Comparison of ENCODE assay signal across 22 mouse cellular contexts in genomic region chr9:62694054-62694453, GRCm38 (mm10). TPM values are rescaled to one million over a fixed set of nuclear protein-coding genes. Genes with fewer than 3 reads are reported as not detected.
DNase-seq lines count a peak whose midpoint lies in the region; ATAC-seq lines count a peak whose summit lies in the region.
"Had no signal": no experiment of that assay in that cellular context is flagged by ENCODE, and none has a peak within 500 bp of the region (broad histone marks: within the 10 kb centered on the region; RNA-seq: fewer than 3 reads in every experiment).

No protein-coding gene starts in this region.

- ATAC-seq in forebrain, embryonic 11.5 days (replicated peaks; ENCODE audit: low FRiP score), result no peak
- ATAC-seq: forebrain, embryonic 13.5 days; intestine, embryonic 16.5 days; liver, postnatal 0 days had no signal

- no peak overlapping the region for H3K4me3 ChIP-seq in heart, embryonic 10.5 days
- H3K4me3 ChIP-seq in forebrain, embryonic 11.5 days (ENCODE audit: low read depth, low read length), result no peak overlapping the region
- H3K4me3 ChIP-seq: embryonic facial prominence, embryonic 15.5 days; forebrain, embryonic 13.5 days; heart, embryonic 15.5 days; layer of hippocampus, adult 2 months; myocyte; neural tube, embryonic 15.5 days had no signal

- peak; percentile 95 for DNase-seq in heart, adult 11 months
- no peak for DNase-seq in heart, embryonic 10.5 days (ENCODE audit: low spot score)
- peak; percentile 17 for DNase-seq in urinary bladder, postnatal 25 days (ENCODE audit: low spot score)
- no peak for DNase-seq in urinary bladder, postnatal 10 days (ENCODE audit: low spot score)
- DNase-seq in heart, postnatal 14 days, result peak; percentile 48 to 56
- DNase-seq in forebrain, embryonic 11.5 days (ENCODE audit: low spot score), result no peak
- no peak for DNase-seq in thymus, postnatal 36 days
- DNase-seq in c-Kit-positive CD71-positive TER-119-positive erythroid progenitor cells, embryonic 14.5 days (ENCODE audit: low spot score), result no peak
- DNase-seq: adrenal gland, postnatal 10 days; cerebellum, adult 2 months; liver; liver, postnatal 0 days; midbrain, embryonic 14.5 days had no signal

- no peak overlapping the region for H3K4me2 ChIP-seq in forebrain, embryonic 11.5 days (ENCODE audit: low read depth, low read length, severe bottlenecking)
- H3K4me2 ChIP-seq: embryonic facial prominence, embryonic 15.5 days; forebrain, embryonic 13.5 days; heart, embryonic 15.5 days; hindbrain, embryonic 14.5 days; neural tube, embryonic 15.5 days had no signal

- peaks cover 47% of the 10 kb centered on the region for H3K4me1 ChIP-seq in heart, embryonic 10.5 days
- H3K4me1 ChIP-seq in forebrain, embryonic 11.5 days (replicated peaks; ENCODE audit: control insufficient read depth, insufficient read depth, low read length), result no peaks in the 10 kb centered on the region
- H3K4me1 ChIP-seq: forebrain, embryonic 13.5 days; neural tube, embryonic 15.5 days had no signal

- intact Hi-C loops in heart, postnatal 14 days (cut with DNase I), result no loop called here

- H3K9me3 ChIP-seq in heart, embryonic 10.5 days, result no peaks in the 10 kb centered on the region
- no peaks in the 10 kb centered on the region for H3K9me3 ChIP-seq in forebrain, embryonic 11.5 days (ENCODE audit: control insufficient read depth, low read length)
- H3K9me3 ChIP-seq: embryonic facial prominence, embryonic 15.5 days; forebrain, embryonic 13.5 days; heart, embryonic 15.5 days; neural tube, embryonic 15.5 days had no signal

- 85% methylated on average over 5 of the region's 5 CpGs for WGBS in heart, embryonic 10.5 days
- 83% methylated on average over 5 of the region's 5 CpGs for WGBS in forebrain, embryonic 11.5 days

- no peak overlapping the region for H3K9ac ChIP-seq in forebrain, embryonic 11.5 days (ENCODE audit: low read length)
- H3K9ac ChIP-seq: embryonic facial prominence, embryonic 15.5 days; forebrain, embryonic 13.5 days; heart, embryonic 15.5 days; hindbrain, embryonic 14.5 days; liver, postnatal 0 days; neural tube, embryonic 15.5 days had no signal

- no peak overlapping the region for H3K27ac ChIP-seq in heart, embryonic 10.5 days
- H3K27ac ChIP-seq in forebrain, embryonic 11.5 days (ENCODE audit: low read depth, low read length), result no peak overlapping the region
- H3K27ac ChIP-seq: embryonic facial prominence, embryonic 15.5 days; forebrain, embryonic 13.5 days; heart, embryonic 15.5 days; hindbrain, embryonic 14.5 days; layer of hippocampus, adult 2 months; neural tube, embryonic 15.5 days had no signal

- H3K36me3 ChIP-seq in heart, embryonic 10.5 days, result no peaks in the 10 kb centered on the region
- H3K36me3 ChIP-seq in forebrain, embryonic 11.5 days (ENCODE audit: control insufficient read depth, insufficient read depth, low read length), result no peaks in the 10 kb centered on the region
- H3K36me3 ChIP-seq: embryonic facial prominence, embryonic 15.5 days; heart, embryonic 15.5 days; neural tube, embryonic 15.5 days had no signal

- 0 out of 2 replicates have a peak, but pooled peaks cover 15% of the 10 kb centered on the region for H3K27me3 ChIP-seq in heart, embryonic 10.5 days (ENCODE audit: insufficient read depth, poor library complexity, severe bottlenecking)
- no peaks in the 10 kb centered on the region for H3K27me3 ChIP-seq in forebrain, embryonic 11.5 days (ENCODE audit: control insufficient read depth, insufficient read depth, low read length)
- H3K27me3 ChIP-seq: embryonic facial prominence, embryonic 15.5 days; forebrain, embryonic 13.5 days; heart, embryonic 15.5 days; neural tube, embryonic 15.5 days had no signal

RNA-seq across cellular contexts. Expression of gene Itga11, which starts 16.4 kb away (rescaled TPM):
- polyA plus RNA-seq in heart, embryonic 10.5 days (2016; fragmentation: Nextera tagmentation; extraction: Ambion mirVana), result 0.36 and 0.62 TPM in 2 replicates
- total RNA-seq in heart, postnatal 14 days (2021), result 1 to 10 TPM; 1.6 to 2.1 TPM
- 2.8 and 3.0 TPM in 2 replicates for polyA plus RNA-seq in forebrain, embryonic 11.5 days (2014; fragmentation: Nextera tagmentation; extraction: Ambion mirVana)
- total RNA-seq: megakaryocyte progenitor cell, adult 5-6 weeks had no signal

Comparison
In these comparisons a context has a peak if more than half of its experiments do, and no peak if none do; other contexts are left out.
1. DNase-seq: peak in heart, adult 11 months (single experiment), urinary bladder, postnatal 25 days (single experiment) and heart, postnatal 14 days (2 of 2); none in heart, embryonic 10.5 days (single experiment), urinary bladder, postnatal 10 days (single experiment), forebrain, embryonic 11.5 days (single experiment), thymus, postnatal 36 days (0 of 2) and c-Kit-positive CD71-positive TER-119-positive erythroid progenitor cells, embryonic 14.5 days (single experiment).